ENCODE assay signal across 9 mouse cellular contexts in genomic region chr17:24151382-24151781, GRCm38 (mm10). TPM values are rescaled to one million over a fixed set of nuclear protein-coding genes. Genes with fewer than 3 reads are reported as not detected.
DNase-seq lines count a peak whose midpoint lies in the region; ATAC-seq and TF ChIP-seq lines count a peak whose summit lies in the region.
"Had no signal": no experiment of that assay in that cellular context is flagged by ENCODE, and none has a peak within 500 bp of the region (broad histone marks: within the 10 kb centered on the region; RNA-seq: fewer than 3 reads in every experiment).

No protein-coding gene starts in this region.

- ATAC-seq in forebrain, embryonic 16.5 days, result no peak
- no peak for ATAC-seq in liver, embryonic 13.5 days (ENCODE audit: low read depth)
- ATAC-seq in stomach, postnatal 0 days (ENCODE audit: low FRiP score, low TSS enrichment), result no peak
- no peak for ATAC-seq in granulocyte monocyte progenitor cell, adult 5-6 weeks (replicated peaks; ENCODE audit: poor library complexity, severe bottlenecking)

- H3K36me3 ChIP-seq in testis, adult 2 months (ENCODE audit: control insufficient read depth, insufficient read depth, low read length), result no peaks in the 10 kb centered on the region; the same call in 1 of the 2 replicates
- no peaks in the 10 kb centered on the region for H3K36me3 ChIP-seq in forebrain, embryonic 16.5 days (ENCODE audit: control insufficient read depth, insufficient read depth)
- H3K36me3 ChIP-seq in liver, embryonic 13.5 days, result 0 out of 2 replicates have a peak, but pooled peaks cover 3% of the 10 kb centered on the region
- H3K36me3 ChIP-seq in stomach, postnatal 0 days (ENCODE audit: control insufficient read depth, insufficient read depth, low read length), result no peaks in the 10 kb centered on the region; the same call in 1 of the 2 replicates
- no peaks in the 10 kb centered on the region for H3K36me3 ChIP-seq in thymus, adult 2 months (ENCODE audit: control insufficient read depth, insufficient read depth, low read length)

- no peaks in the 10 kb centered on the region for H3K9me3 ChIP-seq in forebrain, embryonic 16.5 days (ENCODE audit: control insufficient read depth, low read length)
- H3K9me3 ChIP-seq in liver, embryonic 13.5 days (replicated peaks), result no peaks in the 10 kb centered on the region
- H3K9me3 ChIP-seq in stomach, postnatal 0 days (ENCODE audit: control insufficient read depth, low read length), result no peaks in the 10 kb centered on the region
- H3K9me3 ChIP-seq: megakaryocyte, embryonic 14.5 days had no signal

- TF ChIP-seq CTCF in testis, adult 2 months (IDR thresholded peaks at IDR 0.05; ENCODE audit: control insufficient read depth, insufficient read depth, insufficient replicate concordance, low read depth, low read length), result no peak
- no peak for TF ChIP-seq CTCF in stomach, postnatal 0 days (IDR thresholded peaks at IDR 0.05; ENCODE audit: low read depth)
- no peak for TF ChIP-seq CTCF in thymus, adult 2 months (IDR thresholded peaks at IDR 0.05; ENCODE audit: borderline replicate concordance, control insufficient read depth, extremely low read depth, insufficient read depth, low read length, poor library complexity)

- peak overlapping the region; percentile 65 for H3K4me2 ChIP-seq in forebrain, embryonic 16.5 days (ENCODE audit: low read length)
- peak overlapping the region; percentile 78 for H3K4me2 ChIP-seq in liver, embryonic 13.5 days
- H3K4me2 ChIP-seq in stomach, postnatal 0 days (replicated peaks; ENCODE audit: low read depth), result peak overlapping the region; percentile 79

- DNase-seq in testis, postnatal 14 days (ENCODE audit: low spot score), result no peak
- DNase-seq in liver, embryonic 13.5 days, result no peak
- DNase-seq in stomach, postnatal 0 days (ENCODE audit: low spot score), result no peak
- no peak for DNase-seq in thymus, adult 2 months
- no peak for DNase-seq in layer of hippocampus, postnatal 25 days (ENCODE audit: extremely low spot score in 1 of 2, low spot score in 1 of 2)

- no peak for TF ChIP-seq EP300 in stomach, postnatal 0 days (optimal IDR thresholded peaks at IDR 0.05)

- peak overlapping the region; percentile 84 for H3K27ac ChIP-seq in testis, adult 2 months (ENCODE audit: control insufficient read depth, insufficient read depth, low read depth, low read length)
- no peak overlapping the region for H3K27ac ChIP-seq in forebrain, embryonic 16.5 days (ENCODE audit: low read length)
- peak overlapping the region; percentile 84; the same call in 1 of the 2 replicates for H3K27ac ChIP-seq in liver, embryonic 13.5 days
- 0 out of 2 replicates have a peak overlapping the region, but pooled peaks have one; percentile 24 for H3K27ac ChIP-seq in stomach, postnatal 0 days (replicated peaks)
- H3K27ac ChIP-seq in thymus, adult 2 months (ENCODE audit: control insufficient read depth, insufficient read depth, low read length), result no peak overlapping the region

- peaks cover 10% of the 10 kb centered on the region for H3K4me1 ChIP-seq in testis, adult 2 months (ENCODE audit: control insufficient read depth, insufficient read depth, low read length)
- peaks cover 11% of the 10 kb centered on the region for H3K4me1 ChIP-seq in forebrain, embryonic 16.5 days (replicated peaks; ENCODE audit: control insufficient read depth, insufficient read depth, low read length)
- peaks cover 44% of the 10 kb centered on the region for H3K4me1 ChIP-seq in liver, embryonic 13.5 days (replicated peaks)
- H3K4me1 ChIP-seq in stomach, postnatal 0 days (replicated peaks; ENCODE audit: control insufficient read depth, insufficient read depth), result no peaks in the 10 kb centered on the region
- H3K4me1 ChIP-seq in thymus, adult 2 months (replicated peaks; ENCODE audit: control insufficient read depth, insufficient read depth, low read length), result peaks cover 8% of the 10 kb centered on the region

- H3K27me3 ChIP-seq in testis, adult 2 months (ENCODE audit: control insufficient read depth, insufficient read depth, low read length), result no peaks in the 10 kb centered on the region
- no peaks in the 10 kb centered on the region for H3K27me3 ChIP-seq in forebrain, embryonic 16.5 days (replicated peaks; ENCODE audit: control insufficient read depth, insufficient read depth, low read length)
- no peaks in the 10 kb centered on the region for H3K27me3 ChIP-seq in liver, embryonic 13.5 days
- no peaks in the 10 kb centered on the region for H3K27me3 ChIP-seq in stomach, postnatal 0 days (ENCODE audit: control insufficient read depth, insufficient read depth, low read length)
- H3K27me3 ChIP-seq in thymus, adult 2 months (ENCODE audit: control insufficient read depth, insufficient read depth, low read length), result no peaks in the 10 kb centered on the region
- H3K27me3 ChIP-seq: megakaryocyte, embryonic 14.5 days had no signal

- peak overlapping the region; percentile 94 for H3K4me3 ChIP-seq in testis, adult 2 months (ENCODE audit: control insufficient read depth, low read depth, low read length)
- no peak overlapping the region for H3K4me3 ChIP-seq in forebrain, embryonic 16.5 days (replicated peaks; ENCODE audit: low read length)
- H3K4me3 ChIP-seq in liver, embryonic 13.5 days (replicated peaks), result peak overlapping the region; percentile 55
- peak overlapping the region; percentile 39 for H3K4me3 ChIP-seq in stomach, postnatal 0 days (ENCODE audit: low read depth, low read length)
- H3K4me3 ChIP-seq in thymus, adult 2 months (ENCODE audit: control insufficient read depth, insufficient read depth, low read length), result no peak overlapping the region

- H3K9ac ChIP-seq in forebrain, embryonic 16.5 days (replicated peaks; ENCODE audit: low read depth, low read length), result no peak overlapping the region; the same call in 1 of the 2 replicates
- peak overlapping the region; percentile 71 for H3K9ac ChIP-seq in liver, embryonic 13.5 days
- H3K9ac ChIP-seq in stomach, postnatal 0 days (ENCODE audit: low read length), result 0 out of 2 replicates have a peak overlapping the region, but pooled peaks have one; percentile 55

- no peak for TF ChIP-seq POLR2A in testis, adult 2 months (IDR thresholded peaks at IDR 0.05; ENCODE audit: control insufficient read depth, low read depth, low read length)
- no peak for TF ChIP-seq POLR2A in thymus, adult 2 months (IDR thresholded peaks at IDR 0.05; ENCODE audit: control insufficient read depth, extremely low read depth, insufficient read depth, low read length, poor library complexity)

- 14% methylated on average over 7 of the region's 7 CpGs for WGBS in forebrain, embryonic 16.5 days
- 18% methylated on average over 7 of the region's 7 CpGs for WGBS in liver, embryonic 13.5 days (ENCODE audit: insufficient replicate concordance)
- WGBS in stomach, postnatal 0 days, result 14% methylated on average over 7 of the region's 7 CpGs
- 26% methylated on average over 7 of the region's 7 CpGs for WGBS in thymus, adult 2 months

RNA-seq across cellular contexts. Expression of gene Pdpk1, which starts 0.7 kb away (rescaled TPM):
- 486 and 516 TPM in 2 replicates for polyA plus RNA-seq in testis, adult 2 months (2012; rRNA removed)
- polyA plus RNA-seq in forebrain, embryonic 16.5 days (2015; fragmentation: Nextera tagmentation; extraction: Ambion mirVana), result 59.4 and 62.9 TPM in 2 replicates
- 26.8 and 34.0 TPM in 2 replicates for polyA plus RNA-seq in liver, embryonic 13.5 days (2015; fragmentation: Nextera tagmentation; extraction: Ambion mirVana)
- polyA plus RNA-seq in stomach, postnatal 0 days (2015; fragmentation: Nextera tagmentation; extraction: Ambion mirVana), result 26.7 and 28.0 TPM in 2 replicates
- 32.4 and 33.0 TPM in 2 replicates for total RNA-seq in granulocyte monocyte progenitor cell, adult 5-6 weeks (2014; fragmentation: Nextera tagmentation)
- 34.7 and 39.4 TPM in 2 replicates for total RNA-seq in granulocyte monocyte progenitor cell, adult 5-6 weeks (2017)
- 56.6 and 57.8 TPM in 2 replicates for polyA plus RNA-seq in thymus, adult 2 months (2012; rRNA removed)
- total RNA-seq in layer of hippocampus, postnatal 25 days (2021), result 100 to 1,000 TPM; 102 to 108 TPM

RNA-seq across cellular contexts. Expression of gene Amdhd2, which starts 12.2 kb away (rescaled TPM):
- polyA plus RNA-seq in testis, adult 2 months (2012; rRNA removed), result 116 and 135 TPM in 2 replicates
- polyA plus RNA-seq in forebrain, embryonic 16.5 days (2015; fragmentation: Nextera tagmentation; extraction: Ambion mirVana), result 25.5 and 28.2 TPM in 2 replicates
- polyA plus RNA-seq in liver, embryonic 13.5 days (2015; fragmentation: Nextera tagmentation; extraction: Ambion mirVana), result 18.6 and 20.8 TPM in 2 replicates
- 20.5 and 21.7 TPM in 2 replicates for polyA plus RNA-seq in stomach, postnatal 0 days (2015; fragmentation: Nextera tagmentation; extraction: Ambion mirVana)
- 60.4 and 63.2 TPM in 2 replicates for total RNA-seq in granulocyte monocyte progenitor cell, adult 5-6 weeks (2014; fragmentation: Nextera tagmentation)
- 54.4 and 66.4 TPM in 2 replicates for total RNA-seq in granulocyte monocyte progenitor cell, adult 5-6 weeks (2017)
- 48.2 and 57.6 TPM in 2 replicates for polyA plus RNA-seq in thymus, adult 2 months (2012; rRNA removed)
- total RNA-seq in layer of hippocampus, postnatal 25 days (2021), result 10 to 100 TPM; 36.3 to 38.4 TPM

RNA-seq across cellular contexts. Expression of gene Atp6v0c, which starts 18.1 kb away (rescaled TPM):
- 329 and 345 TPM in 2 replicates for polyA plus RNA-seq in testis, adult 2 months (2012; rRNA removed)
- polyA plus RNA-seq in forebrain, embryonic 16.5 days (2015; fragmentation: Nextera tagmentation; extraction: Ambion mirVana), result 881 and 1,064 TPM in 2 replicates
- 348 and 367 TPM in 2 replicates for polyA plus RNA-seq in liver, embryonic 13.5 days (2015; fragmentation: Nextera tagmentation; extraction: Ambion mirVana)
- 608 and 627 TPM in 2 replicates for polyA plus RNA-seq in stomach, postnatal 0 days (2015; fragmentation: Nextera tagmentation; extraction: Ambion mirVana)
- 422 and 477 TPM in 2 replicates for total RNA-seq in granulocyte monocyte progenitor cell, adult 5-6 weeks (2014; fragmentation: Nextera tagmentation)
- total RNA-seq in granulocyte monocyte progenitor cell, adult 5-6 weeks (2017), result 134 and 143 TPM in 2 replicates
- polyA plus RNA-seq in thymus, adult 2 months (2012; rRNA removed), result 977 and 1,122 TPM in 2 replicates
- total RNA-seq in layer of hippocampus, postnatal 25 days (2021), result 1,000 to 10,000 TPM; 1,231 to 1,342 TPM

RNA-seq across cellular contexts. Expression of gene Tbc1d24, which starts 54.0 kb away (rescaled TPM):
- polyA plus RNA-seq in testis, adult 2 months (2012; rRNA removed), result 7.0 and 9.5 TPM in 2 replicates
- polyA plus RNA-seq in forebrain, embryonic 16.5 days (2015; fragmentation: Nextera tagmentation; extraction: Ambion mirVana), result 20.6 and 24.6 TPM in 2 replicates
- 6.9 and 7.5 TPM in 2 replicates for polyA plus RNA-seq in liver, embryonic 13.5 days (2015; fragmentation: Nextera tagmentation; extraction: Ambion mirVana)
- polyA plus RNA-seq in stomach, postnatal 0 days (2015; fragmentation: Nextera tagmentation; extraction: Ambion mirVana), result 1.4 and 1.5 TPM in 2 replicates
- total RNA-seq in granulocyte monocyte progenitor cell, adult 5-6 weeks (2014; fragmentation: Nextera tagmentation), result 12.4 and 27.9 TPM in 2 replicates
- 4.8 and 6.4 TPM in 2 replicates for total RNA-seq in granulocyte monocyte progenitor cell, adult 5-6 weeks (2017)
- polyA plus RNA-seq in thymus, adult 2 months (2012; rRNA removed), result 14.5 and 16.8 TPM in 2 replicates
- total RNA-seq in layer of hippocampus, postnatal 25 days (2021), result 10 to 100 TPM; 60.1 to 64.2 TPM

RNA-seq across cellular contexts. Expression of gene Ntn3, which starts 57.9 kb away (rescaled TPM):
- 0.35 and 0.54 TPM in 2 replicates for polyA plus RNA-seq in testis, adult 2 months (2012; rRNA removed)
- polyA plus RNA-seq in forebrain, embryonic 16.5 days (2015; fragmentation: Nextera tagmentation; extraction: Ambion mirVana), result 4.7 and 5.2 TPM in 2 replicates
- 1.00 and 1.4 TPM in 2 replicates for polyA plus RNA-seq in liver, embryonic 13.5 days (2015; fragmentation: Nextera tagmentation; extraction: Ambion mirVana)
- 2.8 and 3.1 TPM in 2 replicates for polyA plus RNA-seq in stomach, postnatal 0 days (2015; fragmentation: Nextera tagmentation; extraction: Ambion mirVana)
- 0.11 TPM in 1 of 2 replicates, not detected in the other for total RNA-seq in granulocyte monocyte progenitor cell, adult 5-6 weeks (2014; fragmentation: Nextera tagmentation)
- 0.04 TPM in 1 of 2 replicates, not detected in the other for total RNA-seq in granulocyte monocyte progenitor cell, adult 5-6 weeks (2017)
- polyA plus RNA-seq in thymus, adult 2 months (2012; rRNA removed), result 0.71 and 1.5 TPM in 2 replicates
- 10 to 100 TPM; 10.8 to 11.0 TPM for total RNA-seq in layer of hippocampus, postnatal 25 days (2021)

Comparison
In these comparisons a context has a peak if more than half of its experiments do, and no peak if none do; other contexts are left out.
1. H3K27ac ChIP-seq: peak in testis, adult 2 months (single experiment), liver, embryonic 13.5 days (single experiment) and stomach, postnatal 0 days (single experiment); none in forebrain, embryonic 16.5 days (single experiment) and thymus, adult 2 months (single experiment).
2. H3K4me3 ChIP-seq: peak in testis, adult 2 months (single experiment), liver, embryonic 13.5 days (single experiment) and stomach, postnatal 0 days (single experiment); none in forebrain, embryonic 16.5 days (single experiment) and thymus, adult 2 months (single experiment).
3. Peak in every context shown above with its lines, with median percentiles within 50 percentile points of each other: H3K4me2 ChIP-seq.